Comparison of ENCODE assay signal across 8 mouse cellular contexts in genomic region chr9:124425411-124425885, GRCm38 (mm10). TPM values are rescaled to one million over a fixed set of nuclear protein-coding genes. Genes with fewer than 3 reads are reported as not detected.
DNase-seq lines count a peak whose midpoint lies in the region; ATAC-seq and TF ChIP-seq lines count a peak whose summit lies in the region.

No protein-coding gene starts in this region.

- intact Hi-C loops in left cerebral cortex, postnatal 36 days (cut with DNase I): loop anchor here (5.0 kb wide), 1 partner anchor 143 kb away; no protein-coding TSS in a partner anchor

- WGBS in intestine, postnatal 0 days: under 1% methylated on average over 41 of the region's 47 CpGs
- WGBS in midbrain, embryonic 10.5 days: under 1% methylated on average over 45 of the region's 47 CpGs

- no peak for TF ChIP-seq CTCF in intestine, postnatal 0 days (IDR thresholded peaks at IDR 0.05; ENCODE audit: low read depth)

- peak; percentile 93 for DNase-seq in adrenal gland, adult 8-10 months
- DNase-seq in embryo, embryonic 11.5 days (ENCODE audit: low read depth, low spot score): peak; percentile 91
- peak; percentile 93 to 95 for DNase-seq in left cerebral cortex, postnatal 36 days (ENCODE audit: low spot score in 2 of 2)
- peak; percentile 95 for DNase-seq in midbrain, embryonic 10.5 days (ENCODE audit: low spot score)
- peak; percentile 93 to 94 for DNase-seq in right cerebral cortex, postnatal 36 days (ENCODE audit: low spot score in 2 of 2)
- DNase-seq in urinary bladder, postnatal 4 days (ENCODE audit: low spot score in 2 of 2): peak; percentile 95 to 98

- peak overlapping the region; percentile 99 for H3K27ac ChIP-seq in intestine, postnatal 0 days (ENCODE audit: low read depth, low read length)
- peak overlapping the region; percentile 97 for H3K27ac ChIP-seq in midbrain, embryonic 10.5 days (replicated peaks)

- H3K4me2 ChIP-seq in intestine, postnatal 0 days (replicated peaks; ENCODE audit: low read depth): peak overlapping the region; percentile 80

- H3K9ac ChIP-seq in intestine, postnatal 0 days (ENCODE audit: low read depth, low read length): peak overlapping the region; percentile 66

- peak; percentile 24 for ATAC-seq in granulocyte monocyte progenitor cell, adult 5-6 weeks (replicated peaks; ENCODE audit: poor library complexity, severe bottlenecking)
- peak; percentile 15 for ATAC-seq in intestine, postnatal 0 days

- H3K4me3 ChIP-seq in intestine, postnatal 0 days (ENCODE audit: low read depth, low read length): peak overlapping the region; percentile 62
- peak overlapping the region; percentile 76 for H3K4me3 ChIP-seq in midbrain, embryonic 10.5 days

- H3K36me3 ChIP-seq in intestine, postnatal 0 days (ENCODE audit: control insufficient read depth, insufficient read depth): no peaks in the 10 kb centered on the region
- no peaks in the 10 kb centered on the region for H3K36me3 ChIP-seq in midbrain, embryonic 10.5 days

- no peaks in the 10 kb centered on the region for H3K4me1 ChIP-seq in intestine, postnatal 0 days (replicated peaks; ENCODE audit: control insufficient read depth, insufficient read depth, low read length)
- peaks cover 4% of the 10 kb centered on the region for H3K4me1 ChIP-seq in midbrain, embryonic 10.5 days

- no peaks in the 10 kb centered on the region for H3K27me3 ChIP-seq in intestine, postnatal 0 days (replicated peaks; ENCODE audit: control insufficient read depth, insufficient read depth, low read length)
- no peaks in the 10 kb centered on the region for H3K27me3 ChIP-seq in midbrain, embryonic 10.5 days (ENCODE audit: low read depth, poor library complexity, severe bottlenecking)

- H3K9me3 ChIP-seq in intestine, postnatal 0 days (ENCODE audit: control insufficient read depth): no peaks in the 10 kb centered on the region
- no peaks in the 10 kb centered on the region for H3K9me3 ChIP-seq in midbrain, embryonic 10.5 days (replicated peaks)

RNA-seq across cellular contexts. Expression of gene Ppp2r3d, which starts 51.2 kb away (rescaled TPM):
- total RNA-seq in adrenal gland, adult 8-10 months (2022): 100 to 1,000 TPM in 3 of 4 experiments, 10 to 100 TPM in 1; 98.3 to 182 (median 140) TPM
- 26.0 and 34.2 TPM in 2 replicates for total RNA-seq in granulocyte monocyte progenitor cell, adult 5-6 weeks (2014; fragmentation: Nextera tagmentation)
- 14.2 and 16.2 TPM in 2 replicates for total RNA-seq in granulocyte monocyte progenitor cell, adult 5-6 weeks (2017)
- 93.5 and 105 TPM in 2 replicates for polyA plus RNA-seq in intestine, postnatal 0 days (2015; fragmentation: Nextera tagmentation; extraction: Ambion mirVana)
- 100 to 1,000 TPM in 1 of 2 experiments, 10 to 100 TPM in 1; 96.5 to 106 TPM for total RNA-seq in left cerebral cortex, postnatal 36 days (2021)
- polyA plus RNA-seq in midbrain, embryonic 10.5 days (2016; fragmentation: Nextera tagmentation; extraction: Ambion mirVana): 136 and 157 TPM in 2 replicates

Comparison
In these comparisons a context has a peak if more than half of its experiments do, and no peak if none do; other contexts are left out.
1. Peak in every context shown above with its lines: DNase-seq, ATAC-seq, H3K4me3 ChIP-seq and H3K27ac ChIP-seq.